Mouse (Mus musculus) cortical plate, adult 2 months (tissue): ENCODE measurements around the gene Acvrl1. TPM values are rescaled to one million over a fixed set of nuclear protein-coding genes. Genes with fewer than 3 reads are reported as not detected.

ENCODE experiments used
- H3K27ac ChIP-seq: fragments of 200-500 bp; 2 replicates; pipeline ENCODE4 v1.5.1; 2012; ENCODE audit warnings: low read length, control low read depth, inconsistent platforms; ENCODE audit not compliant: insufficient read depth
- H3K4me1 ChIP-seq: fragments of 200-500 bp; 2 replicates; pipeline ENCODE4 v1.6.1; 2011; ENCODE audit warnings: low read length; ENCODE audit not compliant: control insufficient read depth, insufficient read depth
- H3K4me3 ChIP-seq: fragments of 200-500 bp; 2 replicates; pipeline ENCODE4 v1.5.1; 2011; ENCODE audit warnings: mild to moderate bottlenecking, low read length, control low read depth; ENCODE audit not compliant: insufficient read depth
- CTCF ChIP-seq: fragments of 200-500 bp; IDR thresholded peaks from 2 replicates; pipeline ENCODE4 v1.5.1; 2011; ENCODE audit warnings: mild to moderate bottlenecking, control low read depth, low read length; ENCODE audit not compliant: insufficient read depth; ENCODE audit errors: extremely low read depth
- POLR2A ChIP-seq: fragments of 200-500 bp; IDR thresholded peaks from 2 replicates; pipeline ENCODE4 v1.6.1; 2011; ENCODE audit warnings: mild to moderate bottlenecking, low read length, control low read depth; ENCODE audit not compliant: insufficient read depth; ENCODE audit errors: extremely low read depth
- polyA plus RNA-seq: library from polyadenylated mRNA; depleted of rRNA; stranded (reverse); fragments of >200 nt; gene quantifications from 2 replicates; pipeline ENCODE4 v1.2.3, GENCODE M21; 2012

Acvrl1 gene
- polyA plus RNA-seq, 1 experiment: 24.7 TPM

DNA sequence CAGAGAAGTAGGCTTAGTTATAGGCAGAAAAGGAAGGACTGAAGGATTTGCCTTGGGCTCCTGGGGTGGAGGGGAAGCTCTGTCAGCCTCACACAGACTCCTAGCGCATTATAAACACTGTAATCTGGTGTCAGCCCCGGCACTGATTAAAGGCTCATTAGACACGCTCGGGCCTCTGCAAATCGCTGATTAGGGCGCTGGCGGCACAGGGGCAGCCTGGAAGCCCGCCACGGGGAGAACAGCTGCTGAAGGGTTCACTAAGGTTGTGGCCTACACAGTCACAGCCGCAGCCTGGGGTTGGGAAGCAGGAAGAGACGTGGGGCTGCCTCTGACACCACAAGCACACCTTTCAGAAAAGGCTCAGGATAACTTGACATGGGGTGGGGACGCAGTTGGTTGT, 11.6 kb downstream of the Acvrl1 start:
- TF ChIP-seq CTCF: no peak
- no peak for TF ChIP-seq POLR2A
- Histone ChIP-seq H3K4me1 (no peaks in the 10 kb centered on the region; the same call in 1 of the 2 replicates), H3K27ac (no peak overlapping the region), H3K4me3 (no peak overlapping the region)

DNA sequence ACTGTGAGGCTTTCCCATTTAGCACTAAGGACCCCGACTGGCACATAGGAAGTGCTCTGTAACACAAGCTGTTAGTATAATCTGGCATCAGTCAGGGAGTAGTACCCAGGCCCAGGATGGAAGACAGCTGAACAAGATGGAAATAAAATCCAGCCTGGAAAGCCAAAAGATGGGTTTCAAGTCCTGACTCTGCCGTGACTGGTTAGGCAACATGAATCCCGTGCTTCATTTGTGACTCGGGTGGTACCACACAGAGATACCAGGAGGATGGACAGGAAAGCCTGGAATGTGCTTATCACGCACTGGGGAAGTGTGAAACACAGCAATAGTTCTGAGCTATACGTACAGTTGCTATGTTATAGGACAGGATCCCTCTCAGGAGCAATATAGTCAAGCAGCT, 12.3 kb downstream of the Acvrl1 start:
- Histone ChIP-seq H3K4me3 (no peak overlapping the region), H3K27ac (no peak overlapping the region), H3K4me1 (no peaks in the 10 kb centered on the region; the same call in 1 of the 2 replicates)
- TF ChIP-seq POLR2A: no peak
- no peak for TF ChIP-seq CTCF

DNA sequence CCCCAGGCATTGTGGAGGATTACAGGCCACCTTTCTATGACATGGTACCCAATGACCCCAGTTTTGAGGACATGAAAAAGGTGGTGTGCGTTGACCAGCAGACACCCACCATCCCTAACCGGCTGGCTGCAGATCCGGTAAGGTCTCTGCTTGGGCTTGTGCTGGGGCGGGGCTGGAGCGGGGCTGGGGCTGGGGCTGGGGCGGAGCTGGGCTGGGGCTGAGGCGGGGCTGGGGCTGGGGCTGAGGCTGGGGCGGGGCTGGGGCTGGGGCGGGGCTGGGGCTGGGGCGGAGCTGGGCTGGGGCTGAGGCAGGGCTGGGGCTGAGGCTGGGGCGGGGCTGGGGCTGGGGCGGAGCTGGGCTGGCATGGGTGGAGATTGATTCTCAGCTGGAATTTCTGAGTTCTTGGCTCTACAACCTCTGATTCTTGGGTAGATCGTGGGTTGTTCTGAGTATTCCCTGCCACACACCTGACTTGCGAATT, 12.8 kb downstream of the Acvrl1 start:
- TF ChIP-seq POLR2A (no peak), CTCF (no peak)

DNA sequence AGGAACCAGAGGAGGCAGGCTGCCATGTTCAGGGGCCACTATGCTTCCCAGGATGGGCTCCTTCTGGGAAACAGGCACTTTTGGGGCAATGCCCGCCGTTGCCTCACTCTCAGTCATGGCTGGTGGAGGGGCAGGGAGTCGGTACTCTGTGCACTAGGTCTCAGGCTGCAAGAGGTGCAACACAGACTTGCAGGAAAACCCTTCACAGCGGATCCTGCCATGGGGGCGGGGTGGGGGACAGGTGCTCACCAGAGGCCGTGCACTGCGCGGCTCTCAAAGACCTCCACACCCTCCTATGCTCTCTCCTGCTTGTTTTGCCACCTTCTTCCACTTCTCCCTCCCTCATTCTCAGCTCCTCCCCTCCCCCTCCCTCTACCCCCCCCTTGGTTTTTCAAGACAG, 14.3 kb downstream of the Acvrl1 start:
- peaks cover 5% of the 10 kb centered on the region for H3K4me1 ChIP-seq
- H3K4me3 ChIP-seq: no peak overlapping the region
- TF ChIP-seq POLR2A (no peak), CTCF (no peak)
- no peak overlapping the region for H3K27ac ChIP-seq

More for the DNA sequence above, 12.8 kb downstream of the Acvrl1 start:
- H3K27ac ChIP-seq: no peak overlapping the region
- no peaks in the 10 kb centered on the region; the same call in 1 of the 2 replicates for H3K4me1 ChIP-seq
- no peak overlapping the region for H3K4me3 ChIP-seq

DNA sequence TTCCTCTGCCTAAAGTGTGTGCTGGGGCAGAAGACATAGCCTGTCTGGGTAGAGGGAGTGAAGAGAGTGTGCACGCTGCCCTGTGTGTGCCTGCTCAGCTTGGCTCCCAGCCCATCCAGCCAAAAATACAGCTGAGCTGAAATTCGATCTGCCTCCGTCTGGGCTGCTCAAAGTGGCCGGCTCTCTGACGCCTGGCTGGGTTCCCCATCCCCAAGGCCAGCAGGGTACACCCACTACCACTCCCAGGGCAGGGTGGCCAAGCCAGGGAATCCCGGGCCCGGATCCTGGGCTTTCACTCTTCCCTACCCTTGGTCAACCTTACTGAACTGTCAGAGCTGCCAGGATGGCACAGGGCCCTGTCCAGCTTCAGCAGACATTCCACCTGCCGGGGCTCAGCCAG, 15.2 kb downstream of the Acvrl1 start:
- Histone ChIP-seq H3K4me1 (peaks cover 5% of the 10 kb centered on the region), H3K27ac (no peak overlapping the region), H3K4me3 (no peak overlapping the region)
- TF ChIP-seq CTCF: no peak
- TF ChIP-seq POLR2A: no peak

DNA sequence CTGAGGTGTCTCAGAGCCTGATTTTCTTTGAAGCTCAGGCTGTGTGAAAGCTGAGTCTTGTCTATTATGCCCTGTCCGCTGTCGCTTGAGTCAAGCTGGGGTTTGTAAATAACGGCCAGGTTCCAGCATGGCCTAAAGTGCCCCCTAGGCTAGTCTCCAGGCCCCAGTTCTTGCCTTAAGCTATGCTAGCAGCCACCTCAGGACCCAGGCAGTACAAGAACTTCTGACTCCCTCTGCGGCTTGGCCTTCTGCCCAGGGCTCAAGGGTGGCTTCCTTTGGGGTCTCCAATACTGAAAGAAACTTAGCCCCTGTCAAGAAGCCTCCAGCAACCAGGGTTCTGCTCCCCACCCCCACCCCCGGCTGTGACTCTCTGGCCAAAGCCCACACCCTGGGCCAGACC, 15.9 kb downstream of the Acvrl1 start:
- peaks cover 5% of the 10 kb centered on the region for H3K4me1 ChIP-seq
- no peak overlapping the region for H3K27ac ChIP-seq
- H3K4me3 ChIP-seq: no peak overlapping the region
- TF ChIP-seq POLR2A (no peak), CTCF (no peak)

DNA sequence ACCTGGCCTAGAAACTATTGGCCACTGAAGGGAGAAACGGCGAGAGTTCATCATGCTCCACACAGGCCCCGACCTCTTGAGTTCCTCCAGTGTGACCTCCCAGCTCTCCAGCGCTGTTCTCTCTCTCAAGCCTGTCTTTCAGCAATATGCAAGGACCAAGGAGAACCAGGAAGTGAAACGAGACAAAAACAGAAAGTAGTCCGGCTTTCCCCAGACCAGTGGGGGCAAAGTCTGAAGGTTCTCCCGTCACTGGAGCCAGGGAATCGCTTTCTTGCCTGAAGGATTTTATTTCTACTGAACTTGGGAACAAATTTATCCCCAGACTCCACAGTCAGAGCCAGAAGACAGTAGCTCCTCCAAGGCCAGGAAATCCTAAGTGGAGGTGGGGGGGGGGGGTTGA, 16.5 kb downstream of the Acvrl1 start:
- no peak overlapping the region for H3K4me3 ChIP-seq
- TF ChIP-seq POLR2A (no peak), CTCF (no peak)
- H3K4me1 ChIP-seq: peaks cover 5% of the 10 kb centered on the region
- H3K27ac ChIP-seq: no peak overlapping the region

DNA sequence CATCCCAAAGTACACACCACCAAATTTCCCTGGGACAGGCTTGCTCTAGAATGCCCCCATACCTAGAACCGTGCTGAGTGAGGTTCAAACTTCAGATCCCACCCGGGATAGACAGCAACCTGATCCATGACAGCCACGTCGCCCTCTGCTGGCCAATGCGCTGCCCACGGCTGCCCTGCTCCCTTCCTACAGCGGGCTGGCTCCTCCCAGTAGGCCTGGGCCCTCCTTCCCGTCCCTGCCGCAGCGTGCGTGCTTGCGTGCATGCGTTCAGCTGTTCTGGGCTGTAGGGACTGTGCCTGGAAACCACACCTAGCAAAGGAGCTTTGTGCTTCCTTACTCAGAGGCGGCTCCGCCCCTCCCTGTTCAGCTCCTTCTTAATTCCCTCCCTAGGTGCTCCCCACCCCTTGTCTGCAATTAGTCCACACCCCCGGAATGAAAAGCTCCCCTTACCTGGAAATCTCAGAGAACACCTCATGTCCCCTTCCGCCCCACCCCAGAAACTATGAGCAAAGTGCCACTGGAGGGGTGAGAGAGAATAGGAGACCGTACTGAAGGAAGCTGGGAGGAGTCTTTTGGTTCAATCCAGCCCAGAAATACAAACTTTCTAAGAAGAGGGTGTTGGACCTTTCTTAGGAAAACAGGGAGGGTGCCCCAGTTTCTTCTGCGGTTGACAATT, 17.2 kb downstream of the Acvrl1 start:
- TF ChIP-seq CTCF (peak; percentile 88), POLR2A (peak; percentile 88)
- Histone ChIP-seq H3K27ac (no peak overlapping the region), H3K4me1 (peaks cover 5% of the 10 kb centered on the region), H3K4me3 (no peak overlapping the region)

DNA sequence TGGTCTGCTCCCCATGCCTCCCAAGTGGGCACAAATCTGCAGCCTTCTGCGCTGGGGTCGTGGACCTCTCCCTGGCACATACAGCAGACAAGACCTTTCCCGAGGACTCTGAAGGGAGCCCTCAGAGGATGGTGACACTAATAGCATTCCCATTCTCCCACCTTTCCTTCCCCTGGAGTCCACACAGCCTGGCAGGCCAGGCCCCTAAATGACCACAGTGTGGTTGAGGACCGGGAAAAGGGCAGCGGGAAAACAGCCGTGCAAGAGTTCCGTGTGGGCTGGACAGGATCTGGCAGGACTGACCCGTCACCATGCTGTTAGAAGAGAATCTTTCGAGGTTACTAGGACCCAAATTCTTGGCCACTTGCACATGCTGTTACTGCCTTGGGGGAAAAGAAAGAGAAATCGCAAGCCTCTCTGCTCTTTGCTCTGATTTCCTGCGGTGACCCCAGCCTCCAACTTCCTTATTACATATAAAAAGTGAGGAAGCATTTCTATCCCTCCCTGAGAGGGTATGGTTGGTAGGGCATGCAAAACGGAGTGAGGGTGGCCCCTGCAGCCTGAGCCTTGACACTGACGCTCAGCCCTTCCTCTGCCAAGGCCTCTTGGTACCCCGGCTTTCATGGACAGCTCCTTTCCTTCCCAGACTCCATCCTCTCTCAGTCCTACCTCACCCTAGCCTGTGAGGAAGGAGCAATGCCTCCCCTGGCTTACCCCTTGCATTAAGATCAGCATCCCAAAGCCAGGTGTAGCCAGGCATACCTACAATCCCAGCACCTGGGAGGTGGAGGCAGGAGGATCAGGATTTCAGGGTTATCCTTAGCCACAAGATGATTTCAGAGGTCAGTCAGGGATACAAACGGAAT, 18.0 kb downstream of the Acvrl1 start:
- Histone ChIP-seq H3K27ac (no peak overlapping the region), H3K4me1 (peaks cover 5% of the 10 kb centered on the region), H3K4me3 (no peak overlapping the region)
- no peak for TF ChIP-seq POLR2A
- no peak for TF ChIP-seq CTCF

DNA sequence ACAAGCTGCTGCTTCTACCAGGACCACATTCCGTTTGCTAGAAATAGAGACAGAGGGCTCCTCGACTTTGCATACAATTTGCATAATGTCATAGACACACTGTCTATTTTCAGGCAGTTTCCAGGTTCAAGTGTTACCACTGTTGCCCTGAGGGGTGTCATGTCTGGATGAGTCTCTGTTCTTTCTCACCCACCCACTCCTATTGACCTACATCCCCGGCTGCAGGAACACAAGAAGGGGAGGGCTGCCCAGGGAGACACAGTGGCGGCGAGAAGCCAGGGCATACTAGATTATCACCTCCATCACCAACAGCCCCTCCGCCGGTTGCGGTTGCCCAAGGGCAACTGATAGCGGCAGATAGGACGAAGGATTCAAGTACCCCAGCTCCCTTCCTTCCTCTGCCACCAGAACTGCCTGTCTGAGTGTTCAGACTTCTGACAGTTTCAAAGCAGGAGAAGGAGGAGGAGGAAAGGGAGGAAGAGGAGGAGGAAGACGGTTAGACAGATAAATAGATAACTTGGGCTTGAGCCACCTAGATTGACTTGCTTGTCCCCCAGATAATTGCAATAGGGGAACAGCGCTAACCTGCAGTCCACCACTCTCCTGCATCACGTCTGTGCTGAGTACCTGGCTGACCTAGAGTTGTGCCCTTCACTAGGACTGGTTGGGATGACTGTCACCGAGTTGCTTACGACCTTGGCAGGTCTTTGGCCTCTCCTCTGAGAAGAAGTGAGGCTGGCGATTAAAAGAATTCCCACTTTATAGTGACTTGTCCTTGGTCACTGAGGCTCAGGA, 19.0 kb downstream of the Acvrl1 start:
- Histone ChIP-seq H3K4me3 (no peak overlapping the region), H3K4me1 (peaks cover 7% of the 10 kb centered on the region), H3K27ac (no peak overlapping the region)
- TF ChIP-seq POLR2A (no peak), CTCF (no peak)
